Mouse (Mus musculus) induced T-regulatory cell, adult 2 months (primary cell): ENCODE results near the gene Il31ra.

Experiments used
- DNase-seq: peaks from one replicate; pipeline ENCODE4 v3.0.0-alpha.2; 2012; ENCODE audit warnings: low read depth

Gene Il31ra

DNA sequence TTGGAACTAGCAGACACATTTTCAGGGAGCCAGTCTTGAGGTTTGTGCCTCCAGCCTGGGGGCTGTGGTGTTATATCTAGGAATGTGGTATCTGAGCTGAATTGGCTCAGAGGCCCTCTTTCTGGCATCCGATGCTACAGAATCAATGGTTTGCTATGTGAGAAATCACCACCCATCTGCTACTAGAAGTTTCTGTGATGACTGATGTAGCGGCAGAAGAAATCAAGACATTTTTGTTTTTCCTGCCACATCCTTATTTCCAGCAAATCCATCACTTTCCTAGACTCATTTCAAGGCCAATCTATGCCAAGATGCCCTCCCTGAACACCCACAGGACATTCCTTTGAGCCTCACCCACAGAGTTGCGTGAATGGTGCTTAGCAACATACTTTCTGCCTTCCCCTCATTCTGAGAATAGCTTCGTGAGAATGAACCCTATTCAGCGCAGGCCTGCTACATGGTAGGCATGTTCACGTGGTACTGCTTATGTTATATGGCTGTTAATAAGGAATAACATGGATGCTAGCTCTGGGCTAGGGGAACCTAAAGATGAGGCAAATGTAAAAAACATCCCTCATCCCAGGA, 33.5 kb downstream of the Il31ra start:
- DNase-seq = no peak

DNA sequence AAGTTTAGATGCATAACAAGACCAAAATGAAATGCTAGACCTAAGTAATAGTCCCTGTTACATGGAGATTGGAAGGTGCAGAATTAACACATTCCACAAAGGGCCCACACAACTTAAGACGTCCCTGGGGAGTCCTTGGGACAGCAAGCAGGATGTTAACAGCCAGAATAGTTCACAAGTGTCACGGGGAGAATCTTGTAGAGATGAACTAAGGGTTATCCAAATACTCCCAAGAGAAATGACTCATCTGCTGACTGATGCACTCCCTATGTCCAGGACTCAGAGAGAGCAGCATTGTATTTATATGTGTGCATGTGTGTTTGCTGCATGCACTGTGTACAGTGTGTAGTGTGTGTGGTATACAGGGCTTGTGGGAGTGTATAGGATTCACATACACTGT, 37.7 kb downstream of the Il31ra start:
- no peak for DNase-seq

DNA sequence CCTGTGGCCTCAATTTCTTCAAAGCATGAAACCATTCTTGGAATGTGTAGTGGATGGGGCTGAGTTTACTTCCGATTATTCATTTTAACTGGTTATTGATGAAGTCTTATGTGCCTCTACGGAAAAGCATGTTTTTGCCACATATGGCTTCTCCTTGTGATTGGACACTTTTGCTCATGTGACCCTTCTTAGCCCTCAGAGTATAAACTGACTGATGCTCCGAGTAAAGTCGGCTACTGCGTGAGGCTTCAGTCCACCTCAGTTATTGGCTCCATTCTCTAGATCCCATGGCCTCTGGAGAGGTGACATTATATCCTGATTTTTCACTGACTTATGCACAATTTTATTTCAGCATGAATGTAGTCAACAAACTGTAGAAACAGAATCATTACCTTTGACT, 40.9 kb downstream of the Il31ra start:
- DNase-seq = no peak

DNA sequence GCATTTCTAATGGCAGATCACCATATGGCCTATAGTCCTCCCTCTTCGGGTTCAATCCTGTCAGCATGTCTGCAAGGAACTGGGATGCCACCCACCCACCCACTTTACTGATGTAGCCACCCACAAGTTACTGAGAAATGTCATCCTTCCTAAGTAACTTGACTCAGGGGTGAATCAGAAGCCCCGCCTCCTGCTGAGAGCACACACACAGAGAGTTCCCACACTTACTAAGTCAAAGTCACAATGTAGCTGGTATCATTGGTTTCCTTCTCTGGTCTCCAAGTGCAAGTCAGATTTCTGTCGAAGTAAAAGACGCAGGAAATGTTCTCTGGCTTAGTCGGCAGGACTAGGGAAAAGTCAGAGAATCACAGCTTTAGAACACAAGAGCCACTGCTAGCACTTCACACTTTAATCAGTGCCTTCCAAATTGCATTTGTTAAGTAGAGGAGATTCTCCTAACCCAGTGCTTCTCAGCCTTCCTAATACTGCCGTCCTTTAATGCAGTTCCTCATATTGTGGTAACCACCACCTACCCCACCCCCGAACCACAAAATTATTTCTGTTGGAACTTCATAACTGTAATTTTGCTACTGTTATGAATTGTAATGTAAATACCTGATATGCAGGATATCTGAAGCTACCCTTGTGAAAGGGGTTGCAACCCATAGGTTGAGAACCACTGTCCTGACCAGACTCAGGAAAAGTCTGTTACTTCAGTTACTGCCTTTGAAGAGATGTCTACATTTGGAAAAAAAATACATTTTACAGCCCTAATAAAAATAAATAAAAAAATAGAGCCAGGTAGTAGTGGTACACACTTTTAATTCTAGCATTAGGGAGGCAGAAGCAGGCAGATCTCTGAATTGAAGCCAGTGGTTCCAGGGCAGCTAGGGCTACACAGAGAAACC, 42.3 kb downstream of the Il31ra start:
- DNase-seq = peak; percentile 58

DNA sequence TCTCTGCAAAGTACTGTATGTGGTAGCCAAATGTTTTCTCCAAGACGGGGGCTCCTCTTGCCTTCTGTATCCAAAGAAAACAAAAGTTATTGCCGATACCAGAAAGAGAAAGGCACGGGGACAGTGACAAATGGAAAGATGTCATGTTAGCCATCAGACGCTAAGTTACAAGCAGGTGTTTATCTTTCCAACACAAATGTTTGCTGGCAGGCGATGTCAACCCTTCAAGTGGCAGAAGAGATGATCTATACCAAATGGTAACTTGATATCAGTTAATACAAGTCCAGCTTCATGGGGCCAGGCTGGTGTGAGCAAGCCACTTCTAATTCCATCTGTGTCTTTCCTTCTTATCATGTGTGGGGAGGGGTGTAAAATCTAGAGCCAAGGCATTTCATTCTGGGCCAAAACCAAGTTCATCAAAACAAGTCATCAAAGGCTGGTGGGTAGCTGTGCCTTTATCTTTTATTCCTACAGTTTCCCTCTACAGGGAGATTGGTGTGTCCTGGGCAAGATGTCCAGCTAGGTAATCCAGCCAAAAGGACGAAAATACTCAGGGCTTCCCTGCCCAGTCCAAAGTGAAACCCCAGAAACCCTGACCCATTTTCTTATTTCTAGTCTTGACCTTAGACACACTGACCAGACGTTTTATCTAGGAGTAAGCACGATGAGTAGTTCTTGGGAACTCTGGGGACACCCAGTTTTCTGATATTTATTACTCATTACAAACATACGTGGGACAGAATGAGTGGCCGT, 52.8 kb downstream of the Il31ra start:
- no peak for DNase-seq

DNA sequence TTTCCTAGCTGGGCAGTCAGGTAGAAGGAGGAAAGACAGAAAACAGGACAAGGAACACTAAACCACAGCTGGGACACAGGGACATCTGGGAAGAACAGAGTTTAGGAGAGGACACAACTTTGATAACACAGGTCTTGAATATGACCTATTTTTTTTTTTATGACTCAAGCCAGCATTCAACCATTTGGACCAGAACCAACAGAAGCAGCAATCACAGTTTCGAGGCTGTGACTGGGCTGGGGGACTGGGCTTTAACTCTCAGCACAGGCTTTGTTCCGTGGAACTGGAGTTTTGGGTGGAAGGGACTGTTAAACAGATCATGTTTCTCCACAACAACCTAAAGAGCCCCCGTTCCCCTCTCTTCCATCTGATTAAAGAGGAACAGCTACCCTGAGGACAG, 53.5 kb downstream of the Il31ra start:
- DNase-seq = no peak

DNA sequence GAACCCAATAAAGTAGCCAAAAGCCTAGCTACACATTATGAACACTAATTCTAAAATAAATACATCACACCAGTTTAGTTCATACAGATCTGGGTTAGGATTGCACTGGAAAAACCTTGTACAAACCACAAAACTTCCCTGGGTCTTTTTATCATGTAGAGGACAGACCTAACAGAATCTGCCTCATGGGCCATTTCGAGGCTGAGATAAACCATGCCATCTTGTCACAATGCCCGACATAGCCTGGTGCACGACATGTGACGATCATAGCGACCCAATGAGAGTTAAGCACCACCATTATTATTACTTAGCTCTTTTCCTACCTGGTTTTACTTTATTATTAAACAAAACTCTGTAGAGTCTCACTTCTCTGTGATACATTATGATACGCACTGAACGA, 57.1 kb downstream of the Il31ra start:
- DNase-seq = no peak

DNA sequence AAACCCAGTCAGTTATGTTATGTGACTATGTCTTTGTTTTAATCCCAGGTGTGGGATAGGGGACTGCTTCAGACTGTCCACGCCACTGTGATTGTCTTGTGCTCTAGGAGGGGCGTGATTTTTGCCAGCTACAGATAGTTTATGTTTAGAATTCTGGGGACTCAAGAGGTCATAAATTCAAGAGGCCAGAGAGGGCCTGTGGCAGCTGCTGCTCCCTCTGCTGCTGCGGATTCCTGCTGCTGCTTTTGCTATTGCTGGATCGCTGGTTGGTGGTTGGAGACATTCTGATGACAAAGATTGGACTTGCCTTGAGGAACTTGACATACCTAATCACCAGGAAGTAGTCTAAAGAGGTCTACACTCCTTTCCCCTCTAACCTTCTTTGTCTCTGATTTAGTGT, 57.5 kb downstream of the Il31ra start:
- no peak for DNase-seq

DNA sequence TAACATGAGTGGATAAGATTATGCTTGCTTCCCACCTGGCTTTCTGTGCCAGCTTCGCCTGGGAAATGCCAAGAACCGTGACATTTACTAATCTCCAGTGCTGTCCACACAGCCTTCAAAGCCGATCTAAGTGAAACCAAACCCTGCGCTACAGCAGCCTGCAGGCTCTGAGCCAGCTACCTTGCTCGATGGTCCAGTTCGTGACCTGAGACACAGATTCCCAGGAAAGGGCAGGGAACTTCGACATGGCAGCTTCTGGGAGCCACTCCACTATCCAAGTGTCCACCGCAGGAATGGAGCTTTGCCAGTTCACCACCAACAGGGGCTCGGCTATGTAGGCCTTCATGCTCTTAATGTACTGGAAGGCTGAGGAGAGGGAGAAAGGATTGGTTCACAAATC, 60.6 kb downstream of the Il31ra start:
- DNase-seq = no peak

DNA sequence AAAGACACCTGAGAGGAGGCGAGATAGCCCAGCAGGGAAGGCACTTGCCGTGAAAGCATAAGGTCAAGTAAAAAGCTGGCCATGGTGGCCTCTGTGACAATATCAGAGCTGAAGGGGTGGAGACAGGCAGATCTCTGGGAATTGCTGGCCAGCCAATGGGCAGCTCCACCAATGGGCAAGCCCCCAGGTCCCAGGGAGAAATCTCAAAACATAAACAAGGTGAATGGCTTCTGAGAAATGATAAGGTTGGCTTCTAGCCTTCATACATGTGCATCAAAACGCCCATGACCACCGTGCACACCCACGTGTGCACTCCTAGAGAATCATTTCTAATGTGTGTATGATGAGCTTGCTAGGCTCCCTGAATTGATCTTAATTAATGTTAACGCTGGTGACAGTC, 61.9 kb downstream of the Il31ra start:
- no peak for DNase-seq

DNA sequence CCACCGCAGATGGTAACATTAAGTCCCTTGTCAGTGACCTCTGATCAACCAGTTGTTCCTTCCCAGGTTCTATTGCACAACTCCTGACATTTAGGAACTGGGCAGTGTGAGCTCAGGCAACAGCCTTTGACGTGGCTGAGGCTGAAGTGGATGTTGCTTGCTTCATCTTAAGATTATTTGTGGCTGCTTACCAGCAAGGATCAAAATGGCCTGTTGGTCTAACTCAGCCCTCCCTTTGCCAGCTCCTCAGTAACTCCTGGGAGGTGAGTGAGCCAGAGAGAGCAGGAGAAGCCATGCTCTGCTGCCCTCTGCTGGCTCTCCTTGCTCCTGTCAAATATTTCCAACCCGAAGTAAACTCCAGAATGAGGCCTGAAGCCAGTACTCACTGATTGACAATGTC, 64.3 kb downstream of the Il31ra start:
- DNase-seq = peak; percentile 80

DNA sequence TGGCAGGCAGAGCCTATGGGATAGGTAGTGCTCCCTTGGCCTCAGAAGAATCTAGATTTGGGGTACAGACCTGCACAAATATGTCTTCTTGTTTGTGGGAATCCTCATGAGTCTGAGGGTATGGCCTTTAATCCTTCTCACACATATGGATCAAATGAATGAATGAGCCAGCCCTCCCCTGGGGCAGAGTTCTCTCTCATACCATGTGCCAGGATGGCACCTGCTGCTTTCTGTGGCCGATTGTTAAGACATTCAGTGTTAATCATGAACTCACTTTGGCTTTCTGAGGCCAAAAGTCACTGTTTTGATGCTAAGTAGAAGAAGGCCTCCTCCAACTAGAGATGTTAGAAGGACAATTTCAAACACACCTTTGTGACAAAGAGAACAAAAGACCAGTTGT, 67.0 kb downstream of the Il31ra start:
- DNase-seq = no peak

DNA sequence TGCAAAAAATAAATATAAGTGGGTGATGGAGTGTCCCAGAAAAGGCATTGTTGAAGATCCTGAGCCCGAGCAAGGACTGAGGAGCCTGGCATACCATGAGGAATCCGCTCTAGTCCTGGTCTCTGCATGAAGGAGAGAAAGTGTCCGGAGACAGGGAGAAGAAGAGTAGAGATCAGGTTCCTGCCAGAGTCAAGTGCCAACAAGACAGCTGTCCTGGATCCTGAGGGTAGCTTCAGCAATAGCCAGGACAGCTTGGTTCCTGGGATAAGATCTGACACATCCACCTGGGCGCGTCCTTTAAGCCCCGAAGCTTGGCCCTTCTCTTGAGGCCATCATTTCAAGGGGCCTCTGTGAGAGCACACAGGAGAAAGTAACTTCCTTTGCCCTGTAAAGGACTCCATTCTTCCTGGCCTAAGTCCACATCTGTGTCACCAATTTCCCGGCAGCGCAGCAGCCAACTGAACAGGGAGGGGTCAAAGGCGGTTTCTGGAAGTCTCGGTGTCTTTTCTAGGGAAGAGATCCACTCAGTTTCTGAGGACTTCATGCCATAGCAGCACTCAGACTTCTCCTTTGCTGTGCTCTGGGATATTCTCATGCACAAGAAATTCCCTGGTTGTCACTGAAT, 70.7 kb downstream of the Il31ra start:
- DNase-seq = no peak

DNA sequence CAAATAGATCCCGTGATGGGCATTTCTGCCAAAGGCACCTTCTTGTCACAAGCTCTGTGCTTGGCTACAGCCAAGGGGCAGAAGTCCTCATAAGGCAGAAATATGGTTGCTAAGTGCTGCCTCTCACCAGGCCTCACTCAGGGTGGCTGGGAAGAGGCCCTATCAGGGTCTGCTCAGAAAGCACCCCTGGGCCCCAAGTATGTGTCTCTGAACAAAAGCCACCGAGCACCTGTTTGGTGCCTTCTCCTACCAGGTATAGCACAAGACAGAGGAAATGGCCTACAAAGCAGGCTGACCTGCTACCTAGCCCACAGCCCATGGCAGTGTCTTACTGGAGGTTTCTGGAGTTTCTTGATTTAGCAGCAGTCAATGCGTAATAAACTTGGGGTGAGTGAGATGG, 71.3 kb downstream of the Il31ra start:
- no peak for DNase-seq

DNA sequence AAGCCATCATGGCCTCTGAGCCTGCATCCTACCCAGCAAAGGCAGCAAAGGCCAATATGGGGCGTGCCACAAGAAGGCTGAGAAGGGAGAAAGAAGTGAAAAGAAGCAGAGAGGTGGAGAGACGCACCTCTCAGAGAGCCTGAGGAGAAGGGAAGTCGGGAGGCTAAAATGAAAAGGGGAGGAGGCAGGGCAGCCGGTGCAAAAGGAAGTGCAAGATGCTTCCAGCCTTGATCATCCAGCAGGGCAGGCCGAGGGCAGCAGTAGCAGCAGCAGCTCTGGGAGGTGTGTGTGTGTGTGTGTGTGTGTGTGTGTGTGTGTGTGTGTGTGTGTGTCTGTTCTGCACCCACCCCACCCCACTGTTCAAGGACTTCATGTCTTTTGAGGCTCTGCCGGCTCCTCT, 71.9 kb downstream of the Il31ra start:
- no peak for DNase-seq

DNA sequence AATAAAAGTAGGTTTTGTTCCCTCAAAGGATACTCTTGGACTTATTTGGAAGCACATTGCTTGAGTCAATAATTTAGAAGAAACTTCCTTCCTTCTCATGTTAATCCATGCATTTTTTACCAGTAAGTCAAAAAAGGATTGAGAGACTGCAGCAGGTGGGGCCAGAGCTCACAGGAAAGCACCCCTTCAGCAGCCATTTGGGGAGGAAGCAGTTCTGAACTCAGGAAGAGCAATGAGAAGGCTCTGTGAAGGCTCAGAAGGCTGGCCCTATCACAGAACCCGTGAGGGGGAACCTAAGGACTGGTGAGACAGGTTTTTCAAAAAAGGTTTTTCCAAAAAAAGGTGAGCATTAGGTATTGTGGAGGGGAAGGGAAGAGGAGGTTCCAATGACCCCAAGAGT, 79.6 kb downstream of the Il31ra start:
- DNase-seq = no peak

DNA sequence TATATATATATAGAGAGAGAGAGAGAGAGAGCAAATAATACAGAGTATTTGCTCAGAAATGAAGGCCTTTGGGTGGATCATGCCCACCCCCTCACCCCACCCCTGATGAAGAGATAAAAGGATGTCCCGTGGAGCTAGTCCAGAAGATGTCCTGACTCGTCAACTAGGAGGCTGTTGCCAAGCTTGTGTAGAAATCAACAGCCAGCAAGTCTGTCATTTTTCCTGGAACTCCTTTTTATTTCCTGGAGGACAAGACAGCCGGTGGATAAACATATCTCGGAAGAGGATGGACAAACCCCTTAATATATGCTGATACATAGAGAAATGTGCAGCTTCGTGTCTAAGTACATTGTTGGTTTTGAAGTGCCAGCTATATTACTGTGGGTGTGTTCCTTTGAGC, 81.3 kb downstream of the Il31ra start:
- no peak for DNase-seq

DNA sequence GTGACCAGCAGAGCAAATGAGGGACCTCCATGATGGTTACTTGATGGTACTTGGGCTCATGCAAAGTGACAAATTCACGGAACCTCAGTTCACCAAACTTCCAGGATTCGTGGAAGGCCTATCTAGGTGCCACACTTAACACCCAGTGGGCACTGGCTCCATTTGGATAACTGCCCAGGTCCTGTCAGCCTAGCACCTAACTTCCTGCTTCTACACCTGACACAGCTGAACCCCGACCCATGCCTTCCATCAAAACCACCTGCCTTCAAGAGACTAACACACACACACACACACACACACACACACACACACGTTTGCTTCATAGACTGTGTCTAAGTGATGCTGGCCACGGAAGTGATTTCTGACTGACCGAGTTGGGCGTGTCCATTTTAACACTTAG, 82.3 kb downstream of the Il31ra start:
- DNase-seq = no peak

DNA sequence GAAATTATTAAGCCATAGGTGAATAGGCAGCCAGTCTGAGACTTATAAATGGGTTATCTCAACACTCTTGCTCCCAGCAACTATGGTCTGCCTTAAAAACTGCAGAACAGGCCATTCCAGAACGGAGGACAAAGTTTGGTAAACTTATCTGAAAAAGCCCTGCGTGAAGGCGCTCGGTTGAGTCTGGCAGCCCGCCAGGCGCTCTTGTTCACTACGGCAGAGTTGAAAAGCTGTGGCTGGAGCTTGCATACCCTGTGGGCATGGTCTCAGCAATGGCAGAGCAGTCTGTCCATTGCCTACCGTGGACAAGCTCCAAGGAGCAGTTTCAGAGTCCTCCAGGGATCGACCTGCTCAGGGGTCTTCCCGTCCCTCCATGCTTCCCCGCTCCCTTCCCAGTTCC, 82.9 kb downstream of the Il31ra start:
- no peak for DNase-seq

DNA sequence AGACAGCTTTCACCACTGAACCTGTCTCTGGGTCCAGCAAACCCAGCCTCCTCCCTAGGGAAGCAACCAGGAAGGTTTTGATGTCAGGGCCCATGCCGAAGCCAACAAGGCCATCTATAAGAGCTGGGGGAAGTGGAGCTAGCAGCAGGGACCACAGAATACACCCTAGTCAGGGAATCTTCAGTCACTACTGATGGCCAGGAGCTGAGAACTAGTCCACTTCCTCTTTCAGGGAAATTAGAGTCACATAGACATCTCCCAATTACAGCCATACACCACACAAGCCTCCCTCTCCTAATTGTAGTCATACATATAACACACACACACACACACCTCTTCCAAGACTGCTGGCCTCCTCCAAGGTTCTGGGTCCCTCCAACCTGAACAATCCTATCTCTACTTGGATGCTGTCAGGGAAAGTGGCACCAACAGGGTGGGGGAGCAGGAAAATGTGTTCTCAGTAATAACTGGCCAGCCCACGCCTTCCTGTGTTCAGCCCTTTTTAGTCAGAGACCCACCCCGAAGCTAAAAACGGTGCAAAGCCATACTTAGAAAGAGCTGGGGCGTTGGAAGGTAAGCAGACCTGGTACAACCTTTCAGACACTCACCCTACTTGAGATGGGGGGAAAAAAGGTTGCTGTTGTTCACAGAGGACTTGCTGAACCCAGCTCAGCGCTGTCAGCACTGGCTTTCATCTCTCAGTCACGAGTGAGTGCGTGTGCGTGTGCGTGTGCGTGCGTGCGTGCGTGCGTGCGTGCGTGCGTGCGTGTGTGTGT, 83.5 kb downstream of the Il31ra start:
- peak; percentile 79 for DNase-seq

DNA sequence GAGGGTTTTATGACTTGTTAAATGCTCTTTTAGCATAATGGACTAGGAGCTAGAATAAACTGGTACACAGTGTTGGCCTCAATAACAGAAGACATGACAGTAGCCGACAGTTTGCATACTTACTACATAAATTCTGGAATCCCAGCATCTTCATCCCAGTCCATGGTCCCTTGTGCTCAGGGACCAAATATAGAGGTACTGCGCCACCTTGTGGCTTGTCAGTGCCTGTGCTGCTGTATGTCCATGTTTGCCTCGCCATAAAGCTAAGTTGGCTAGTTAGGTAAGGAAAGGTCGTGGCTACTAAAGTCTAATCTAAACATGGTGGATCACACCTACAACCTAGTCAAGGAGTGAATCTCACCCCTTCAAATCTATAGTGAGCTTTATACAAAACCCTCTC, 84.7 kb downstream of the Il31ra start:
- peak; percentile 87 for DNase-seq

DNA sequence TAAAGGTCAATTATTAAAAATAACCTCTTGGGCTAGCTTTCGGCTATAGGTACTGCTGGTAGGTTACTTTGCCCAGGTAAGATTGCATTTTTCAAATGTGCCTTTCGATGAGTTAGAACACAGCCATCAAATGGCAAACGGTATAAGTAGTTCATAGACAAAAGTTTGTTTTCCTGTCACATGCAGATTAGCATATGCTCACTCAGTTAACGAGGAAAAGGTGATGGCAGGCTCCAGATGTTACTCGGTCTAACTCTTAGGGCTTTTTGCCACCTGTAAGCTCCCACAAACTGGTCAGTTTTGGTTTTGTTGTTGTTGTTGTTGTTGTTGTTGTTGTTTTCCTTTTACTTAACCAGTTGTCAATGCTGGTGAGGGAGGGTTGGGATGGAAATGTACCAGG, 85.7 kb downstream of the Il31ra start:
- peak; percentile 34 for DNase-seq
